Mouse (Mus musculus) WW6 (cell line): Measurements from ENCODE around the gene Rbfox1.

ENCODE experiments used
- DNase-seq: peaks from one replicate; pipeline ENCODE4 v3.0.0-alpha.2; 2013; ENCODE audit warnings: low read depth, low spot score

The Rbfox1 gene

DNA sequence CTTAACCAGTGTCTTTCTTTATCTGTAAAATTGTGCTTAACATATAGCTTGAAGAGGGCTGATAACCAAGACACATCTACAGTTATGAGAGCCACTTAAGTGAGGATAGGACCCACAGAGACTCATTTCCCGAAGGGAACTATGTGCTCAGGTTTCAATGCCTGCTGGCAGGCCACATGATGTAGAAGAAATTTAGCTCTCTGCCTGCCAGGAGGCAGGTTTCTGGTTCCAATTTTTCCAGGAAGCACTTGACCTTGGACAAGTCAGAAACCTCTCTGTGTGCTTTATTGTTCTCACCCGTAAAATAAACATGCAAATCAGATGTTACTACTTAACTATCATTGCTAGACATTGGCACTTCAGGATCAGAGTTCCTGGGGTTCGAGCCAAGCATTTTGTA is 1033.5 kb downstream of the Rbfox1 start:
- DNase-seq: no peak

DNA sequence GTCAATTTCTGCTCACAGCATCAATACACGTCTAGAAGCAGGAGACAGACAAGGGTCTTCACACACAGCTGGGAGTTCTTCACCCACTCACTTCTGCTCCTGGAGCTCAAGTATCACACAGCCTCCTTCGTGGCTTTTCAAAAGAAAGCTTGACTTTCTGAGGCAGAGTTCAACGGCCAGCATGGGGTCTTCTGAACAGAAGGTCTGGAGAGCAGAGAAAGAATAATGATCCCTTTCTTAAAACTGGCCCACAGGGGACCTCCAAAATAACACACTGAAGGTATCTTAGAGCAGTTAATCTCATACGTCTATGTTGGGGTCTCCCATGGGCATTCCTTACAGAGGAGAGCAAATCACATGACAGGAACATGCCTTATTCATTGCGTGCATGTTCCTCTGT is 1034.5 kb downstream of the Rbfox1 start:
- DNase-seq: no peak

DNA sequence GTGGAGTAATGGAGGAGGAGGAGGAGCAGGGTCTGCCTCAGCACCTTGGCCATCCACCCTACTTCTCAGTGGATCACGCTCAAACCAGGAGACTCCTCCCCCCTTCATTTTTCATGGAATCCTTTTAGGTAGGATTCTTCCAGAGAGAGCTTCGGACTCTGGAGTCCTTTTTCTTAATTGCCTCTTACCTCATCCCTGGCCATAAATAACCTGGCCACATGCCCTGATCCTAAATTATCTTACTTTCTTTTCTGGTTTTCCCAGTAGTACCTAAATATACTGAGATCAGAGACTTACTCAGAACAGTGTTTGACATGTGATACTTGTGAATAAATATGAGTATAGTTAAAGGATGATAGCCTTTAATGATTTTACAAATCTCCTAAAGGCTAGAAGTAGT is 1042.5 kb downstream of the Rbfox1 start:
- DNase-seq: no peak

DNA sequence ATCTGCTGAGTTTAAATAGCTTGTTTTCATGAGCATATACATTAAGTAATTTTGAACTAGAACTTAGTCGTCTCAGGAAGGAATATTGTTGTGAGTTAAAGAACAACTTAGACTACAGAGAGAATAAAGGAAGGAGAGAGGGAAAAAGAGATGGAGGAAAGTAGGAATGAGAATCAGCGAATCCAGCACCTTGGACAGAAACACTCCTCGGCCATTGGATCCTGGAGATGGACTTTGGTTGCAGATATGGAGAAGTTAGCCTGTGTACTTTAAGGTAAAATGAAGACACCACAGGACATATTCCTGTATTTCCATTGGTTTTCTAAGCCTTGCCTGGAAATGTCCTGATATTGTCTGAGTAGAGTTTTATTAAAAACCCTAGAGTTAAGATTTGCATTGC is 1045.6 kb downstream of the Rbfox1 start:
- no peak for DNase-seq

DNA sequence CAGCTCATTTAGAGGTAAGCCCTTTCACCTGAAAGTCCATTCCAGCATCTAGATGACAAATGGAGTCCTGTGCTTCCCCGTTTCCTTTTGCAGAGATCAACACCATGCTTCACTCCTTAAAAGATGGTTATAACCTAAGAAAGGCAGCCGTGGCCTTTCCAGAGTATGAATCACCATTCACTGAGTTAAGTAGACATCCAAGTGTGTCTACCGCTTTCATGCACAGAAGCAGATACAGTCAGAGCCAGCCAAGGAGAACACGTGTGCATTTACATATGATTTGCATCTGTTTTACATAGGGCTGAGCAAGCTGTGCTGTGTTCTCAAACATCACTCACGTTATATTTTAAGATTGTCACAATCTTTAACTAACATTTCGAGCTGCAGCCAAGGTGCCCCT is 1061.0 kb downstream of the Rbfox1 start:
- DNase-seq: no peak

DNA sequence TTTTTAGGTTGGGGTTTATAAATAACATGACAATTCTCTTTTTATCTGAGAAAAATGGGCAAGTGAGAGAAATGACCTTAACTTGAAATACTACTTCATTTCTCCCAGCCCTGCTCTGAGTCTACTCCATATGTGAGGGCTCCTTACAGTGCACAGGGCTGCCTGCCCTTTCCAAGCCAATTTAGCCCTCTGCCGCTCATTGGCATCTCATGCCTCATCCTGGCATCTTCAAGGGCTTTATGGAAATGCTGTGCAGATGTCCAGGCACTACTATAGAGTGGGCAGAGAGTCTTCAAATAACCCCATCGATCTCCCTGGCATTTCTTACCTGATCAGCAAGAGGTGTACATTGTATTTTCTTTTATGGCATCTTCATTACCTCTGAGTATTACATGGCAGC is 1064.5 kb downstream of the Rbfox1 start:
- no peak for DNase-seq

DNA sequence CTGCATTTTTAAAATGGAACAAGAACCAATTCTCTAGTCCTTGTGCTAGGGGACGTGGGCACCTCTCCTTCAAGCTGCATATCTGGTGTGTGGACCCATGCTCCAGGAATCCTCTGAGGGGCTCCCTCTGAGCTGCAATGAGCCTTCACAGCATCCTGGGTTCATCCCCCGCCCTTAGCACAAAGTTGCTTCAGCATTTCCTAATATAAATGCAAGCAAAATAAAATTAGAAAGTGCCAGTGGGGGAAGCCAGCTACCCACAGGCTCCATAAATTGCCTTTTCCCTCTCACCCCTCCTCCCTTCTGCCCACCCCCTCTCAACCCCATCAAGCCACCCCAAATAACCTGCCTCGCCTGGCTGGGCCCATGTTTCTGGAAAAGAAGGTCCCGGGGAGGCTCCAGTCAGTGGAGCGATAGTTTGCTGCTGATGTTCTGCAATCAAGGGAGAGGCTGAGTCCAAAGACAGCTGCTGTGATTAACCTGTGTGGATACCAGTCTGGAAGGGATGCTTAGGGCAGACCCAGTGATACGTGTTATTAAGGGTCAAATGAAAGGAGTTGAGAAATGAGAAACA is 1070.0 kb downstream of the Rbfox1 start:
- no peak for DNase-seq

DNA sequence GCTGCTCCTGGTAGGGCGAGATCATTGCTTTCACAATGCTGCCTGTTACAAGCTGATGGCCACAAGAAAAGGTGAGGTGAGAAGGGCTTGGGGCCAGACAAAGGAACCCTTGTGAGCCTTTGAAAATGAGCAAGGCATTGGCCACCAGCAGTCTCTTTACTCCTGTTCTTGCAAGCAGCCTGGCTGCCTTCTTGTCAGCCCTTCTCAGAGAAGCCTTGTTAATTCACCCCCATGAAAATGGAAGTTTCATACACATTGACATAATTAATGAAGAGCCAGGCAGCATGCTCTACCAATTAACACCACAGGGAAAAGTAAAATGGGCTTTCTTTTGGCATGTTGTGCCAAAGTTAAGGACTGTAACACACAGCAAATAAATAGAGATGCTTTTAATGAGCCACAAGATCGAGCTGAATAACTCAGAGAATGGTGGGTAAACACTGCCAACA is 1076.8 kb downstream of the Rbfox1 start:
- DNase-seq: no peak

DNA sequence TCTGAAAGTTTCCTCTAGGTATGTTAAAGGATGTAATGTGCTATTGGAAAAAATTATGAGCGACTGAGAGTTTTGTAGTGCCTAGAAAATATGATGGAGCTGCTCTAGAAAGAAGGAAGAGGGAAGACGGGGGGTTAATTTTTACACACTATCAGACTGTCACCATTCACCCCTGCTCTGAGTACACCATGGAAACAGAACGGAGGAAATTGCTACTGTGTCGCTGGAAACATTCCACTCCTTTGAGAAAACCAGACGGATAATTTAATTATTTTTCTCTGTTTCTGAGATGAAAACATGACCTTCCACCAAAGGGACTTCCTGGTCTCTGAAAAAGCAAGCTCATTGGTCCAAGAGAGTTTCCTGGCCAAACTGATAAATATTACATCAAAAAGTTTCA is 1077.4 kb downstream of the Rbfox1 start:
- no peak for DNase-seq

DNA sequence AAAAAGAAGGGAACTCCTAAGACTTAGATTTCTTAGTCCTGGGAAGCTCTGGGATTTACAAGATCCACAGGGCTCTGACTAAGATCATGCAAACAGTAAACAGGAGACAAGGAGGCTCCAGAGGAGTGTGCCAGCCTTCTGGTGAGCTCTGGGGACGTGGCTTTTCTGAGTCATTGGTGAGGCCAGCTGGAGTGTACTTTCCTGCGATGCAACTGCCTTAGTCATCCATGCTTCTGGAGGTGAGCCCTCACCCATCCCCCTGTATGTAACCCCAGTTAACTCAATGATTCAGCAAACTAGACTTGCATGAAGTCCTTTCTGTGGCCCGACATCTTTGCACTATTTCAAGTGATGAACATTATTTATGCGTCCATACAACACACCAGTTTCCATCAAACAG is 1078.4 kb downstream of the Rbfox1 start:
- no peak for DNase-seq

DNA sequence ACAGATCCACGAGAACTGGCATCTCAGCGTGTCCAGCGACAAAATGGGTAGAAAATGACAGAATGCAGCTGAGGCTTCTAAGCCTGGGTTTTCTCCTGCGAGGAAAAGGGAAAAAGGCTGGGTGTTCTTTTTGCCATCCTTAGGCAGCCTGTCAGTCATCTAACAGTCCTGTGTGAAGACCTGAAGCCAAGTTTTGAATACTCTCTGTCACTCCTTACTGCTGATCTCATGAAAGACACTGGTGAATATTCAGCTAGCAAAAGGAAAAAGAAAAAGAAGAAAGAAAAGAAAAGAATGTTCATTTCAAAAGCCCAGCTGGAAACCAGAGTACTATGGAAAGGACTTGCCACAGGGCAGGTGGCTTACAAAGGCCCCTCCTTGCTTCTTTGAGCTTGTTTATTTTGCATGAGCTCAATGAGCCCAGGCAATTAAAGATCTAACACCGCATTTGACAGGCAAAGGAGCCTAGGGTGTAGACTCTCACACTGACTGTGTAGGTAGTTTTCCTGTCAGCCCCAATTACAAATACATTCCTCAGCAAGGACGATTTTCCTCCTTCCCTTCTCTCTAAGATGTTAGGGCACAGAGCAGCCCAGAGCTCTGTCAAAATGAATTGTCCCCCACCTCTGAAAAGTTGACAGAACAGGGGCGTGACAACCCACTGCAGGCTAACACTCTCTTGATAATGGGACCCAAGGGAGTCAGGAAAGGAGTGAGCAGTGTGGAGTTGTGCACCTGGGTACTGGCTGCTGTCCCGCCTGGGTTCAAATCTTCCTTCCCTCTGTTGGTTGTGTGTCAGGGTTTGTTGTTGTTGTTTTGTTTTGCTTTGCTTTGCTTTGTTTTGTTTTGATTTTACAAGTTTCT is 1079.8 kb downstream of the Rbfox1 start:
- DNase-seq: peak; percentile 14

DNA sequence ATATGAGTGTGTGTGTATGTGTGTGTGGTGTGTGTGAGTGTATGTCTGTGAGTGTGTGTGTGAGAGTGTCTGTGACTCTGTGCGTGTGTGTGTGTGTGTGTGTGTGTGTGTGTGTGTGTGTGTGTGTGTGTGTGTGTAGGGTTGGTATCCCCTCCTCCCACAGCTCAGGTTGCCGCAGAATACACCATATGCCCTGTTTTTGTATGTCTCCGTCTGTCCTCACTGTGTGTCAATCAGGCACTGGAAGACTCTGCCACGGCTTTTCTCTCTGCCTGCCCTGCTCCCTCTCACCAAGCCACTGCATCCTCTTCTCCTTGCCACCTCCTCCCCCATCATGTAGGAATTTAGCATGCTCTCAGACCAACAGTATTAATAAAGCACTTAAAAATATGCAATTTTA is 1084.8 kb downstream of the Rbfox1 start:
- DNase-seq: no peak

DNA sequence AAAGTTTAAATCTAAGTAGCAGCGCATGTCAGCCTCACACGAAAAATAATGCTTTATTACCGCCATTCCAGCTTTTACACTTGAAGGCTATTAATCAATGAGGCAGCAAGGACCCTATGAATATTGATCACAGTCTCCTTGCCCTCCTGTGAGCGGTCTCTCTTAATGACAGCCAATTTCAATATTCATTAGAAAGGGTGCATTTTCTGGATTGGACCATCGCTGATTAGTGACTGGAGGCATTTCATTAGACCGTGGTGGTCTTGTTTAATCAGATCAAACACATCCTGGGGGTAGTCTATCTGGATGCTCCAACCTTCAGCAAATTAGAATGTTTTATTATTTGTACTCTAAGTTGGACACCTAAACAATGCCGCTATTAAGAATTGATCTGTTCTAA is 1091.2 kb downstream of the Rbfox1 start:
- DNase-seq: no peak

DNA sequence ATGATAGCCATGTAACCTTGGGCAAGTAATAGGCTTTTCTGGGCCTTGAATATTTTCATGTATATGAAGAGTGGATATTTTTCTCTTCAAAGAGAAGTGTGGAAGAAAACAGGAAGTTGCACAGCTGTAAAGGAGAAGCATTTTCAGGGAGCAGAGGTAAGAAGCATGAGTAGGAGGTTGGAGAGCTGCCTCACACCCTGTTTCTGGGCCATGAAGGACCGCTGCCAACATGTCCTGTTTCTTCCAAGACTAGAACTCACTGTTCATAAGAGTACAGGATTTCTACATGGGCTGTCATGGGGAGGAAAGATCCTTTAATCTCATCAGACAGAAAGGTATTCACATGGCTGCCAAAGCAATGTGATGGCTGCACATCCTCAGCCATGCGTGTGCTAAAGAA is 1098.8 kb downstream of the Rbfox1 start:
- no peak for DNase-seq

DNA sequence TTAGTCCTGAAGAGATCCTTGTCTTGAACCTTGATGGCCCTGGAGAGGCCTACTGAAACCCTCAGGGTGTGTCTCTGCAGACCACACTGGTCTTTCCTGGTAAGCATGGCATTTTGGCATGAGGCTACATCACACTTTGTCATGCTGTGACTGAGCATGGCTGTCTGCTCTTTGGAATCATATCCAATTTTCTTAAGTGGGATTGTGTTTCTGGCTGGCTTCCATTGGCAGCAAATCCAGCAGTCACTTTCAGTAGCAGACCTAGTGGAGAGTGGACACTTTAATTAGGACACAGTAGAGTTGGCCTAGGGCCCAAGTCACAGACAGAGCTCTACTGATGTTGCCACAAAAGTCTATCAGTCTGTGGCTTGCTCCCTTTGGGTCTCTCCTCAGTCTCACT is 1100.9 kb downstream of the Rbfox1 start:
- DNase-seq: no peak

DNA sequence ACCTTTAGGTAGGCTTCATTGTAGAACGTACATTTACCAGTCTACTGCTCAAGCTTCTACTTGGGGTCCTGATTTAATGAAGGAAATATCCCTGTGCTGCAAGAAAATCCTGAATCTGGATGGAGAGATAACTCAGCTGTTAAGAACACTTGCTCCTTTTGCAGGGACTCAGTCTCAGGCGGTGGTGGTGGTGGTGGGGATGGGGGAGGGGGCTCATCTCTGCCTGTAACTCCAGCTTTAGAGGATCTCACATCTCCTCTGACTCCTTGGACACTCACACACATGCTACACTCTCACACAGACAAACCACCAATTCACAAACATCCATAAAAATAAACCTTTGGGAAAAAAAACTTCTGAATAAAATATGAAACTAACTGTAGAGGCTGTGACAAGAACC is 1101.3 kb downstream of the Rbfox1 start:
- DNase-seq: no peak

DNA sequence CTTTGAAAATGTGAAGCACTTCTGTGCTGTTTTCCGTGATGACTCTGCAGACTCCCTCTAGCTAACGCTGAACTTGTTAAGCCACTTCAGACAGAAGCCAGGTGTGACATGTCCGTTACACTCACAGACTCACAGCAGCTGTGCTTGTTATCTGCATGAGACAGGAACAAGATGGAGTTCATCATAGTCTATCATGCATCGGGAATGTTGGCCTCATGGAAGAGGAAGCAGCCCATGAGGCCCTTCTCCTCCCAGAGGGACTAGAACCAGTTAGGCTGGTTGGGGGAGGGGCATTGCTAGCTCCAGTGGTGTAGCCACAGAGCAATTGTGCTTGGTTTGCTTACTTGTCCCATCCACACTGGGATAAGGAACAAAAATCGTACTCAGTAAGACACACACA is 1107.1 kb downstream of the Rbfox1 start:
- no peak for DNase-seq

DNA sequence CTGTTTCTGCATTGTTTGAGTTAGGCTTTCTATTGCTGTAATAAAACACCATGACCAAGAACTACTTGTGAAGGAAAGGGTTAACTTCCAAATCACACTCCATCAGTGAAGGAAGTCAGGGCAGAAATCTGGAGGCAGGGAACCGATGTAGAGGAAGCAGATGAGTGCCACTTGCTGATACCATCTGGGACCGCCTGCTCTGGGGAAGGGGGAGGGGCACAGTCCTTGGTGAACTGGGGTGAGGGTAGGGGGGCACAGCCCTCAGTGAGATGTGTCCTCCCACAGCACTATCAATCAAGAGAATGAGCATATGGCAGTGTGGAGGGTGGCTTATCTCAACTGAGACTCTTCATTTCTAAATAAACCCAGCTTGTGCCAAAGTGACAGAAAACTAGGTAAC is 1108.0 kb downstream of the Rbfox1 start:
- no peak for DNase-seq

DNA sequence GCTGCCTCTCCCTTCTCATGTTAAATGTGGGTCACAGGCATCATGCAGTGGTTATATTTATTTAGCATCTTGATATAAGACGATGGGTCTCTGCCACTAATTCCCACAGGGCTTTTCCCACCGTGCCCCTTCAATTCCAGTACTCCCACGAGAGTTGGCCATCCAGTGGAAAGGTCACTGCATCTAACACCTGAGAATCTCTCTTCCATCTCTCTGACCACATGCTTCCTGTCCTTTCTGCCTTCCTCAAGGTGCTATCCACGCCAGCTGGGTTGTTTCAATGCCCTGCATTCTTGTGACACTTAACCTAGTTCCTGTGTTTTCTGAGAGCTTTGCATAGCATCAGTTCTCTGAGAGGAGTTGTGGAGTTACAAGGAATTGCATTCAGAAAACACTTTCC is 1112.0 kb downstream of the Rbfox1 start:
- no peak for DNase-seq

DNA sequence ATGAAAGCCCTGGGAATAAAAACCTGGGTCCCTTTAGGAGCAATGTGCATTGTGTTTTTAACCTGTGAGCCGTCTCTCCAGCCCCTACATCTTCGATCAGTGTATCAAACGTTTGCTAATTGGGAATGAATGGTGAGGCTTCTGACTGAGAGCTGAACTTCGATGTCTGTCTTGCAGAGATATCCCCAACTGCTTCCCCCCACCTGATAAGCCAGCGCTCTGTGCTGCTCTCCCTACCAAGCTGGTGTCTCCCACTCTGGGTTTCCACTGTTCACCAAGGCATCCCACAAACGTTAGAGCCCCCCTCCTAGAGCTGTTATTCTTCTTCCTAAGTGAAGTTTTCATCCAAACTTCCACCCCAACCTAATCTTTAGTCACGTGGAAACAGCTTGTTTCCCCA is 1112.7 kb downstream of the Rbfox1 start:
- DNase-seq: no peak

DNA sequence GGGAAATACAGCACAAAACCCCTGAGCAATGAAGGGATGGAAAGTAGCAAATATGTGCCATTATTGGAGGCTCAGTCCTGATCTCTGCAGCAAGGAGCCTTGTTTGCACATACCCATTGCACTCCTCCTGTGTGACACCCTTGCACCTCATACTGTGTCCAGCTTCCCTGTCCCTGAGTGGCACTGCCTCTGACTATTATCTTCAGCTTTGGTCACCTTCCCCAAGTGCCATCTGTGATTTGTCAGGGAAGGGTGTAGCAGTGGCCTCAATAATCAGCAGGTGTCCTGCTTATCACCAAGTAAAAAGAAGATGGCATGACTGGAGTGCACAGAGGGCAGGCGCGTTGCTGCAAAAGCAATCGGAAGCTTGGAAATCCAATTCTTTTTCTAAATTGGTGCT is 1119.4 kb downstream of the Rbfox1 start:
- no peak for DNase-seq

DNA sequence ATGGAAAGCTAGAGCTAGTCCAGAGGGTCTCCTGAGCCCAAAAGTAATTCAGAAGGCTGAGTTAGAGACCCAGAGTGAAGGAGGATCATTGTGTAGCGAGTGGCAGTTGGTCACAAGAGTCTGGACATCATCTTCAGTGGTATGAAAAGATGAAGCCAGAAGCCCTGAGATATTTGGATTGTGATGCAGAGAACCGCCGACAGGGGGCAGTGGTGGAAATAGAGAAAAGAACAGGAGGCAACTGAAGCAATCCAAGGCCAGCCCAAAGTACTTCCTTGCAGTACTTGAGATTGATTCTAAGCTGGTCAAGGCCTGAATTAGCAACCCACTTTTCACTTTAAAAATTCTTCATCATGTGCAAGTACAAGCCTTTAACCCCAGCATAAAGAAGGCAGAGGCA is 1120.3 kb downstream of the Rbfox1 start:
- DNase-seq: peak; percentile 24

DNA sequence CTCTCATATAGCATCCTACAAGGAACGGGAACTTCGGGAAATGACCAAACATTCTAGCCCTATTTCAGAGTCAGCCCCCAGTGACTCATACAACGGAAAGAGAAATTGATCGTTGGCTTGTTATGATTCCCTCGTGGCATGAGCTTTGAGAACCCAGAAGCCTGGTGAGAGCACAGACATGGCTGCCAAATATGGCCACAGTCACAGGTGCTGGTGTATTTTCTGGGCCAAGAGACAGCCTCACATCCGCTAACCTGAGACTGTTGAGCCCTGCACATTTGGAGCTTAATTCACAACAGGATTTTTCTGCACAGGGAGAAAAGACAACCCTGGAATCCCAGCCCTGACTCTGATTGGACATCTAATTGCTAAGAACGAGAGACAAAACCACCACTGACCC is 1132.2 kb downstream of the Rbfox1 start:
- no peak for DNase-seq

DNA sequence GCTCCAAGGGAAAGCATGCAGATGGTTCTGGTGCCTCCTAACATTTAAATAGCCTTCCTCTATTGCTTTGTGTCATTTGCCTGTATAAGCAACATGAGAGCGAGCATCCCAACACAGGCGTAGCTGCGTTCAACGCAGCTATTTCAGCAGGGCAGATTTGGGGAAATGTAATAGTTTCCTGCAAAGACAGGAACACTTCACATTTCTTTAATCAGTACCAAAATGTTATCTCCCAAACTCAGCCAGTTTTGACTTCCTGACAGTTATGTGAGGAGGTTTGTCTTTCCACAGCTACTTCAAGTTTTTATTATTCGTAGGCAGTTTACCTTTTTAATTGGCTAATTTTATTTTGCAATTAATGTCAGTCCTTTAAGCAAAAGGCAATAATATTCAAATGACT is 1149.1 kb downstream of the Rbfox1 start:
- DNase-seq: no peak
